Mouse (Mus musculus): ENCODE results near the gene Lilrb4a.
"Not testable (repeated sequence)": the region's sequence is repeated elsewhere in the genome, so short reads cannot be mapped to it uniquely, and the experiment has no call there.

The Lilrb4a gene

DNA sequence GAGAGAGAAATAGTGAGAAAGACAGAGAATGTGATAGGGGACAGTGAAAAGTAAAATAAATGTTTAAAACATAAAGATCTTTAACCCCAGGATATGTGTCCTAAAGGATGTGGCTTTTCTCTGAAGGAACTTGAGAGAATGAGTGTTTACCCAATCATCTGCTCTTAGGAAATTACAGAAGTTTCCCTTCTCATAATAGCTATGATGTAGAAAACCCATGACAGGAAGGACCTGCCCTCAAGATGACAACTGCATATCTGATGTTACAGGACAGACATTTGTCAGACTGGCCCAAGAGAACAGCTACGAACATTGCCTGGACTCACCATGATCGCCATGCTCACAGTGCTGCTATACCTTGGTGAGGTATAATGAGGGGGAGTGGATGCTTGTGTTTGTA, at the start of gene Lilrb4a:
Gene Lilrb4a (plus strand): TSS at position 266 of the 400 bp plus-strand sequence.
- not testable (repeated sequence) for DNase-seq (ENCODE audit: low spot score)

DNA sequence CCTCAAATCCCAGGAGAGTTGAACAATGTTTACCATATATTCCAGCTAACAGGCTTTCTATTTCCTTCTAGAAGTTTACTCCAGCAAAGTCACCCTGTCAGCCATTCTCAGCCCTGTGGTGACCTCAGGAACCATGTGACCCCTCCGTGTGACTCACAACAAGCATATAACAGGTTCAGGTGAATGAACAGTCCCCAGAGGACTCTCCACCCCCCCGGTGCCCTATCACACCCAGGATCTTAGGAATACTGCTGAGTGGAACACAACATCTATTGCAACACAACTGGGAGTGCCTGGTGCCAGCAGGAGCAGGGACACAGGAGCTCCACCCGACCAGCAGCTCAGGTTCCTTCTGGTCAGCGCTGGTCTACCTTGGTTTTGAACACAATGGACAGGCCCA, 39.1 kb upstream of the Lilrb4a start:
- DNase-seq (ENCODE audit: low spot score) = no peak

DNA sequence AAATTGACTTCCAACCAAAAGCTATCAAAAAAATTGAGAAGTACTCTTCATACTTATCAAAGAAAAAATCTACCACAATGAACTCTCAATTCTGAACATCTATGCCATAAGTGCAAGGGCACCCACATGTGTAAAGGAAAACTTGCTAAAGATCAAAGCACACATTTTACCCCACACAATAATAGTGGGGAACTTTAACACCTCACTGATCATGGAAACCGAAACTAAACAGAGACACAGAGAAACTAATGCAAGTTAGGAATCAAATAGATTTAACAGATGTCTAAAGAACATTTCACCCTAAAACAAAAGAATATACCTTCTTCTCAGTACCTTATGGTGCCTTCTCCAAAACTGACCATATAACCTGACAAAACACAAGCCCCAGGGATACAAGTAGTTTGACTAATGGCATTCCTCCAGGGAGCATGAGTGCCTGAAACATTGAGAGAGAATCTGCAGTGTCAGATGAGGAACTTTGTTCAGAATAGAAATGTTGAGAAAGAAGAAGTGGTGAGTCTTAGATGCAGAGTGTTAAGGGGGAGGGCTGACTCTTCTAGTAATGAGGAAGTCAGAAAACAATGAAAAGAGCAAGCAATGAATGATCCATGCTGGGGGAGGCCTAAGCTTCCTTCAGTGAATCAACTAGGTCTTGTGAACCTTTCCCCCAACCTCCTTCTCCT, 37.0 kb upstream of the Lilrb4a start:
- DNase-seq (ENCODE audit: low spot score) = no peak

DNA sequence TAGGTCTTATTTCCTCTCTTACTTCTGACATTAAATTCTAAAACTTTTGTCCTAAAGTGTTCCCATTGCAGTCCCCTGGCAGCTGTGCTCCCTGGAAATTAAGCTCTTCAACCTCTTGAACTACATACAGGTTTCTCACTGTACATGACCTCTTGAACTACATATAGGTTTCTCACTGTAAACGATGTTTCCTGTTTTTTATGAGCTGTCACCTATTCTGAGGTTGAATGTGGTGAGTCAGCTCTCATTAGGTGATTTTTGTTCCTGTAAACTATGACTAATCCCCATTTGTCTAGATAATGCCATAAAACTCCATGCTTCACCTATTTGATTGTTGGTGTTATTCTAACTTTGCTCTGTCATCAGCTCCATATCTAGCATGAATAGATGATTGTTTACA, 36.4 kb upstream of the Lilrb4a start:
- no peak for DNase-seq (ENCODE audit: low spot score)

DNA sequence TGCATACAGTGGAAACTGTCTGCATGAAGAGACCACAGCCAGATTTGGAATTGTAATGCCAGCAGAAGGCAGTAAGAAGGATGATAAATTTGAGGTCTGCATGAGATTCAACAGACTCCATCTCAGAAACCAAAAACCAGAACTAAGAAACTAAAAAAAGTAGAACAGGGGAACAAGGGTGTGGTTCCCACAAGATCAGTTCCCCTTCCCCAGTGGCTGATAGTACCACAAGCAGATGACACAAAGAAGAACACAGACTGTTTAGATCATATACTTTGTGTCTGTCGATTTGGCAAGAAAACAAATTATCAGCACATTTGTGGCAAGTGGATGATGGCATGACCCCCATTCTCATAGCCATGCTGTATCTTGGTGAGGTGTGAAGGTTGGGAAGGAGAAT, 35.0 kb upstream of the Lilrb4a start:
- no peak for DNase-seq (ENCODE audit: low spot score)

DNA sequence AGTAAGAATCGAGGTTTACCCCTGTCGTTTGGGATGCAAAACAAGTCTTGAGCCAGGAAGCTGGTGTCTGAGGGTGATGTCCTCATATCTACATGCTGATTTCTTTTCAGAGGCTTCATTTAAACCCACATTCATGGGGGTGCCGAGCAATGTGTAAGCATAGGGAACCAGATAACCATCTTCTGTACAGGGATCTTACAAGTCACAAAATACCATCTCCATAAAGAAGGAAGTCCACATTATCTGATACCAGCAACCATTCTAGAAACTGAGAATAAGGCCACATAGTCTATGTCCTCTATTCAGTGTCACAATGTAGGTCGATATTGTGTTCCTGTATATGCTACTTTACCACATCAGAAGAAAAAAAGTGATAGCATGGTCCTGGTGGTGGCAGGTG, 34.4 kb upstream of the Lilrb4a start:
- no peak for DNase-seq (ENCODE audit: low spot score)

DNA sequence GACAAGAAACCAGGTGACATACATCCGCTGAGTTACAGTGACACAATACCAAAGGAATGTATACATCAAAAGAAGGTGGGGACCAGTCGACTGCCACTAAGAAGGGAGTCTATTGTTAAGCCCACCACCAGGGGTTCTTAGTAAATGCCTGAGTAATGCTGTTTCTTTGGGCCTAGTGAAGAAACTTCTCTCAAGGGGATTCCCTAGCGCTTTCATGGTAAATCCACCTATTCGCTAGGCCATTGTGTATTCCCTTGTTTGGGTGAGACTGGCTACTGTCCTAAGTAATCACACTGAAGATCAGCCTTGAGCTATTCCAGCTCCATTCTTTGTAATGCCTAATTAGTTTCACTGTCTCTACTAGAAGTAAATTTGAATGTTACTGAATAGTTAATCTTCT, 27.0 kb upstream of the Lilrb4a start:
- DNase-seq (ENCODE audit: low spot score) = not testable (repeated sequence)

DNA sequence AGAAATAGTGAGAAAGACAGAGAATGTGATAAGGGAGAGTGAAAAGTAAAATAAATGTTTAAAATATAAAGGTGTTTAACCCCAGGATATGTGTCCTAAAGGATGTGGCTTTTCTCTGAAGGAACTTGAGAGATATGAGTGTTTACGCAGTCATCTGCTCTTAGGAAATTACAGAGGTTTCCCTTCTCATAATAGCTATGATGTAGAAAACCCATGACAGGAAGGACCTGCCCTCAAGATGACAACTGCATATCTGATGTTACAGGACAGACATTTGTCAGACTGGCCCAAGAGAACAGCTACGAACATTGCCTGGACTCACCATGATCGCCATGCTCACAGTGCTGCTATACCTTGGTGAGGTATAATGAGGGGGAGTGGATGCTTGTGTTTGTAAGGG, 10.4 kb upstream of the Lilrb4a start, which contains the start of the genes Gm49339 and Lilr4b:
Gene Gm49339 (plus strand): TSS at position 216 of the 400 bp plus-strand sequence.
Gene Lilr4b (plus strand): TSS at position 236 of the 400 bp plus-strand sequence.
- not testable (repeated sequence) for DNase-seq (ENCODE audit: low spot score)

DNA sequence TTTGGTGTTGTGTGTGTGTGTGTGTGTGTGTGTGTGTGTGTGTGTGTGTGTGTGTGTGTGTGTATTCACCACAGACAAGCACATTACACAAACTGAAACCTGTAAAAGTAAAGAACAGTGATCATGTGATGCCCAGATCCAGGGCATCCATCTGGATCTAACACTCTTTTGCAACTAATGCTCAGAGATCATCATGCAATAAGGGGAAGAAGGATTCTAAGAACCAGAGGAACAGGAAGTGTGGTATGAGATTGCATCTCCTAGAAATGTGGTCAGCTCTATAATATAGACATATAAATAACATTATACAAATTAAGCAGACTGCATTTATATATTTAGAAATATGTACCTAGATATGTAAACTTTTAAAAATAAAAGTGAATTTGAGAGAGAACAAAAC, 29.3 kb downstream of the Lilrb4a start:
- DNase-seq (ENCODE audit: low spot score) = no peak

DNA sequence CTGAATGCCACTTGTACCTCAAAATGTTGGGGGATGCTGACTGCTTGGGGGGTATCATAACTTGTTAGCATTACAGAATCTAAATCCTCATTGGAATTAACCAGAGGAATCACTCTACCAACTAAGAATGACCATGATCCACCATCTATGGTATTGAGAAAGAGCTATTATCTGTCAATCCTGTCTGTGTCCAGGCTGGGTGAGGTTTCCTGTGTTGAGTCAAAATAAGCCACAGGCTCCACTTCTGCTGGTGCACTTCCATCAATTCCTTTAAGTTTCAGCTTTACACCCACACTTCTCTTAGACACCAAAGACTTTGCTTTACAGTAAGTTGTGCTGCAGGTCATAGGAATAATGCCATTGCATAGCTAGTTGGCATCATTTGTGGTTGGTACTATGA, 30.7 kb downstream of the Lilrb4a start:
- DNase-seq (ENCODE audit: low spot score) = no peak

DNA sequence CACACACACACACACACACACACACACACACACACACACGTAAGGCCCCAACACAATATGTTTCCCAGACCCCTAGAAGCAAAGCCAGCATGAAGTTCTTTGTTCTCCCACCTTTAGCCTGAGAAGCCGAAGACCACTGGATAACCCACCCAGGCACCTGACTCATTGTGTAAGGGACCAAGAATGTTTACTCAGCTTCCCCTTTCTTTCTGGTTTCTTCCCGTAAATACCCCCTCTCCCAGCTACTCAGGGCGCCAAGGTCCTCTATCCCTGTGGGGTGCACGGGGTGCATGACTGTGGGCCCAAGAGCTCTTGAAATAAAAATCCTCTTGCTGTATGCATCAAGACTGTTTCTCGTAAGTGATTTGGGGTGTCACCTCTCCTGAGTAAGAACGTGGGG, 35.3 kb downstream of the Lilrb4a start:
- no peak for DNase-seq (ENCODE audit: low spot score)

DNA sequence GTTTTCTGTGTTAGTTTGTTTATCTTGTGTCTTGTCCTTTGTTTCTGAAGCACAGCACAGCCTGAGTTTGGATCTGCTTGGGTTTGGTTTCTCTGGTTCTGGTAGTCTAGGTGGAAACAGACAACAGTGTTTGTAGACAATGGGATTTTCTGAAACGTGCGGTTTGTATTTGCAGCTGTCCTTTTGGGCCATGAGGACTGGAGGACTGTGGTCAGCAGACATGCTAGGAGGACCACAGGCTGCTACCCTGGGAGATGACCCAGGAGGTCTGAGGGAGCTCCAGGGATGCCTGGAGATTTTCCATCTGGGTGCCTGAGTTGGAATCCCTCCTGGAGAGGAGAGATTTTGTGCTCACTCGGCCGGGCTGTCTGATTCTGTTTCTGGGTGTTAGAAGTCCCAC, 35.9 kb downstream of the Lilrb4a start:
- no peak for DNase-seq (ENCODE audit: low spot score)

DNA sequence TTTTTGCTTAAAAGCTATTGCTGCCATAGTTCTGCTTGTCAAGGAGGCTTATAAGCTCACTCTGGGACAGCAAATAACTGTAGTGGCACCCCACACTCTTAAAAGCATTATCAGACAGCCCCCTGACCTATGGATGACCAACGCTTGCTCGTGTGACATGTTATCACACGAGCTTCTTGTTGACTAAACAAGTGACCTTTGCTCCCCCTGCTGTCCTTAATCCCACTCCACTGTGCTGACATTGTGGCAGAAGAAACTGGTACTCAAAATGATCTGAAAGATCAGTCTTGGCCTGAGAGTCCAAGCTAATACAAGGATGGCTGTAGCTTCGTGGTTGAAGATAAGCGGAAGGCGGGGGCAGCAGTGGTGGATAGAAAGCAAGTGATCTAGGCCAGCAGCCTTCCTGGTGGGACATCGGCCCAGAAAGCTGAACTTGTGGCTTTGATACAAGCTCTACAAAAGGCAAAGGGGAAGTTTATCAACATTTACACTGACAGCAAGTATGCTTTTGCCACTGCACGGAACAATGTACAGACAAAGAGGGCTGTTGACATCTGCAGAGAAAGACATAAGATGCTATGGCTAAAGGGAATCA, 38.2 kb downstream of the Lilrb4a start:
- no peak for DNase-seq (ENCODE audit: low spot score)

DNA sequence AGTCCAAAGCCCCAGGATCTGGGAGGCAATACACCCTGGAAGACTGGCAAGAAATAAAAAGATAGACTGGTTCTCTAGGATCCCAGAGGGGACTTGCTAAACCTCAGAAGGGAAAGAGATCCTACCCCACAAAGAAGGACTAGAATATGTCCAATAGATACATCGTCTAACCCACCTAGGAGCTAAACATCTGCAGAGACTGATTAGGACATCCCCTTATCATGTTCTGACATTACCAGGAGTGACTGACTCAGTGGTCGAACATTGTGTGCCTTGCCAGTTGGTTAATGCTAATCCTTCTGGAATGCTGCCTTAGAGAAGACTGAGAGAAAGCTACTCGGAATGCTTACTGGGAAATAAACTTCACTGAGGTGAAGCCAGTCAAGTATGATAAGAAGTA, 38.7 kb downstream of the Lilrb4a start:
- no peak for DNase-seq (ENCODE audit: low spot score)

DNA sequence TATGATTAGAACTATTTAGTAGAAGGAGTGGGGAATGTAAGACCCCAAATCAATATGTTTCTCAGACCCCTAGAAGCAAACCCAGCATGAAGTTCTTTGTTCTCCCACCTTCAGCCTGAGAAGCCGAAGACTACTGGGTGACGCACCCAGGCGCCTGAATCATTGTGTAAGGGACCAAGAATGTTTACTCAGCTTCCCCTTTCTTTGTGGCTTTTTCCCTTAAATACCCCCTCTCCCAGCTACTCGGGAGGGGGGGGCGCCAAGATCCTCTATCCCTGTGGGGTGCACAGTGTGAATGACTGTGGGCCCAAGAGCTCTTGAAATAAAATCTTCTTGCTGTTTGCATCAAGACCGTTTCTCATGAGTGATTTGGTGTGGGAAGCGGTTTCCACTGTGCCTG, 40.1 kb downstream of the Lilrb4a start:
- no peak for DNase-seq (ENCODE audit: low spot score)
